Mouse (Mus musculus): ENCODE results near the gene Elf2.

Elf2 gene

DNA sequence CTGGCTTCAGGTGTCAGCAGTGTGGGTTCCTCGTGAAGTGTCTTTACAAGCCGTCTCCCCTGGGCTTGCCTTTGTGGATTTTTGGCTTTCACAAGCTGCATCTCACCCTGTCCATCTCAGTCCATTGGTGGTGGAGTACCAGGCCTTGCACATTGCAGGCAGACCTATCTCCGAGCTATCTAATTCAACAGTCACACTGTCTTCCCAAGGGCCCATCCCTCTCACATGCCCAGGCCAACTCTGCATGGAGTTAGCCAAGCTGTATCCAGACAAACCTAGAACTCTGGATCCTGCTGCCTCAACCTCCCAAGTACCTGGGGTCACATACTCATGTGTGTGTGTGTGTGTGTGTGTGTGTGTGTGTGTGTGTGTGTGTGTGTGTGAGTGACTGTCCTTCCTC lies 100.9 kb downstream of the Elf2 start:
- in situ Hi-C loops (cut with MboI, MseI): no loop called here

DNA sequence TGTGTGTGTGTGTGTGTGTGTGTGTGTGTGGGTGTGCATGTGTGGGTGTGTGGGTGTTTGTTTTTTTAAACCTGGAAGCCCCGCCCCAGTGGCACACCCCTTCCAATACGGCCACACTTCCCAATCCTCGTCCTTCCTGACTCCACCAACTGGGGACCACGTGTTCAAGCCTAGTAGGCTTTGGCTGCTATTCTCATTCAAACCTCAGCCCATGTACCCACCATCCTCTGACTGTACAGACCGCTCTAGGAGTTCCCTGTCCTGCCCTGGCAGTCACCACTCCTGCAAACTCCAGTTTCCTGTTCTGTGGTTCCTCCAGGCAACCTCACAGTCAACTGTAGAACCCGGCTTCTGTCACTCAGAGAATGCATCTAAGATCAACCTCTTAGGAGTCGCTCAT lies 101.9 kb downstream of the Elf2 start:
- in situ Hi-C loops (cut with MboI, MseI): no loop called here

DNA sequence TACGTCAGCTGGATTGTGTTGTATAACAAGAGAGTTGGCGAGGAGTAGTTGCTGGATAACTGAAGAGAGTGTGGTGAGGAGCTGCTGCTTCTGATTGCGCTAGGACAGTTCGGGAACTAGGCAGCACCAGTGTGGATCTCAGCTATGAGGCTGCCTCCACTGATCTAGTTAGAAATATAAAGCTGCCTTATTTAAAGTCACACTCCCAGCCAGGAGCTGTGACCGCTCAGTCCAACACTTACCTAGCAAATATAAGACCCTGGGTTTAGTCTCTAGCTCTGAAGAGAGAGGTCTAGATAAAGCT lies 105.8 kb downstream of the Elf2 start:
- in situ Hi-C loops (cut with MboI, MseI): loop anchor here (5.0 kb wide), 1 partner anchor 133 kb away; no protein-coding TSS in a partner anchor

DNA sequence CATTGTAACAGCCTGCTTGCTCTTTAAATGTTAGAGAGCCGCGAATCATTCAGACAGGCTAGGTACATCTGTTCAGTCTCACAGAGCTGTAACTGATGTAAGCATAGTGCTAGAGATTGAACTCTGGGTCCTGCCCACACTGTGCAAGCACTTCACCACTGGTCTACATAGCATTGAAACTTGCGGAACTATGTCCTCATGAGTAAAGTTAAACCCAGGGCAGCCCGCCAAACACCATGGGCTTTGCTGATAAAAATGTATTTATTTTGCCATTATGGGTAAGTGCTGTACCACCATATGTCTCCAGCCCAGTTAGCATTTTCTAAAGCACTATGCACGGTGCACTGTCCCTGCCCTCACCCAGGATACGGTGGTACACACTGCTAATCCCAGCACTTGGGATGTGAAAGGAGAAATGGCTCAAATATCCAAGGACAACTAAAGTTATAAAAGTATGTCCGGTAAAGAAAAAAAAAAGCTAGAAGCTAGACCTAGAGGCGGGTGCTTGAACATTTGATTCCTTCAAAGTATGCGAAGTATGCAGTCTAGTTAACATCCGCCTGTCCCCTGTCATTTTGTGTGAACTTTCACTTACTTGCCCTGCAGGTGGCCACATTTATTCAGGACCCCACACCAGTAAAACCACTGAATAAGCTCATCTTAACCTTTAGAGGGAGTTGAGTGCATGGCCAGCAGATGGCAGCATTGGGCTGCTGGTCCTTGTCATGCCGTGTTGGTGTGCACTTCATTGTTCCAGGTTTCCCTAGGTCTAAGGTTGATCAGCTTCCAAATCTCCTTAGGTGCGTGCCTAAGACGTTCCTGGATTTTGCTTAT lies 106.3 kb downstream of the Elf2 start:
- in situ Hi-C loops (cut with MboI, MseI): loop anchor here (5.0 kb wide), 1 partner anchor 133 kb away; no protein-coding TSS in a partner anchor

DNA sequence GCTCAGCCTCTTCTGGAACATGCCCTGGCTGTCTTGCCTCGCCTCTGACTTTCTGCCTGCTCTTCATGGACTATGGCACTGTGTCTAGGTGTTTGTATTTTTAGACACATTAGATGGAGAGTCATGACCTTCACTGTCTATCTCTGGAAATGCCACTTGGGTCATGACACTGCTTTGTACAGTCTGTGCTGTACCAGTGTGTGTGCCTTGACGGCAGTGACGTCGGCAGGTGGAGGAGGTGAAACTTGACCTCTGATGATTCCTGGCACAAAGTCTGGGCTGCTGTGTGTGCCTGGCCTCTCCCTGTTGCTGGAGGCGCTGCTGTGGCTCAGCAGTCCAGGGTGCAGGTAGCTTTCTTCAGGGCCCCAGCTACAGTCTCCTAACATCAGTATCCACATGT lies 107.0 kb downstream of the Elf2 start:
- in situ Hi-C loops (cut with MboI, MseI): loop anchor here (5.0 kb wide), 1 partner anchor 134 kb away; no protein-coding TSS in a partner anchor

DNA sequence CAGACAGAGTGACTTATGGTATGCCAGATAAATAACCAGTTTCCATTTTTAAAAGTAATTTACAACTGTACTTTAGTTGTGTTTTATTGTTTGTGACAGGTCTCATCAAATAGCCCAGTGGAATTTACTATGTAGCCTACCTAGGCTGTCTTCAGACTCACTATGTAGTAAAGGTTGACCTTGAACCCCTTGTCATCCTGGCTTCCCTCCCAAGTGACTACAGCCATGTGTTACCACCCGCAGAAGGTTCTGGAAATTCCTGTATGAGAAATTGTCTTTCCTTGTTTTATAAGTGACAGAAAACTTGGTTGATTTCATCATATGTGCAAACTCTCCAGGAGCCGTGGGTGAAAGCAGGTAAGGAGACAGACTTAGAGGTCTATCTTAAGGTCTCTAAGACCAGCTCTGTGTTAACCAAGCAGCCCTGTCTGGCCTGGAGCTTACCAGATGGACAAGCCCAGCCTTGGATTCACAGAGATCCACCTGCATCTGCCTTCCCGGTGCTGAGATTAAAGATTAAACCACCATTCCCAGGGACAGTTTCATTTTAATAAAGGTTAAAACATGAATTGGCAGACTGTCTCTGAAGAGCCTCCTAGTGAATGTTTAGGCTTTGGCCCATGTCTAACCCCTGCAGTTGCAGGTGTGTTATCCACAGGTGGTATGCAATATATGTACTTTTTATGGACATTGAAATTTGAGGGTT lies 108.1 kb downstream of the Elf2 start:
- in situ Hi-C loops (cut with MboI, MseI): loop anchor here (5.0 kb wide), 1 partner anchor 135 kb away; no protein-coding TSS in a partner anchor

DNA sequence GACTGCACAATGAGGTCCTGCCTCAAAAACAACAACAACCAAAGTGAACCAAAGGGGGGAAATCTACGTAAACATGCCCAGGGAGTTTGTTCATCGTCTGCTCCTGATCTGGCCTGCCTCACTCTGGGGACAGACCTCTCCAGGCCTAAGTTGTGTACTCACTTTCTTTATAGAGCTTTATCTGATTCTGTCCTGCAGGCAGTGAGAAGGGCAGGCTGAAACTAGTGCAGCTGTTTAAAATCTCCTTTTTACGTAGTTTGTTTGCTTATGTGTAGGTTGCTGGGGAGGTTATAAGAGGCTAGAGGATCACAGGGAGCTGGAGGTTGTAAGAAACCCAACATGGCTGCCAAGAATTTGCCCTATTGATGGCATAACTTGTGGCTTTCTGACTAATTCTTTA lies 109.0 kb downstream of the Elf2 start:
- in situ Hi-C loops (cut with MboI, MseI): loop anchor here (5.0 kb wide), 1 partner anchor 136 kb away; no protein-coding TSS in a partner anchor

DNA sequence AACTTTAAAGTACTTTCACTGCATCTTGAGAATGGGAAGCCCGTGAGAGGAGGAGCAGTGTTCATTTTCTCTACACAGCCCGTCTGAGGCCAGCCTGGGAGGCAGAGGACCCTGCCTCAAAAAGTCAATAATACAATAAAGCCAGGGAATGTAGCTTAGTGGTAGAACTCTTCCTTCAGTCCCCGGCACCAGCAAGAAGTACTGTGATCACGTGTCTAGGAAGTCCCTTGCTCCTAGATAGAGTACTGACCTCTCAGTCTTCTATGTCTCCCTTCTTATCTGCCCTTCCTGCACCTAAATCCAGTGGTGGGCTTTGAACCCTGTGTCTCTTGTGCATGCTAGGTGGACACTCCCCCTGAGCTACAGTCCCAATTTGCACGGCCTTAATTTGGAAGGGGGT lies 109.6 kb downstream of the Elf2 start:
- in situ Hi-C loops (cut with MboI, MseI): loop anchor here (5.0 kb wide), 1 partner anchor 136 kb away; no protein-coding TSS in a partner anchor

DNA sequence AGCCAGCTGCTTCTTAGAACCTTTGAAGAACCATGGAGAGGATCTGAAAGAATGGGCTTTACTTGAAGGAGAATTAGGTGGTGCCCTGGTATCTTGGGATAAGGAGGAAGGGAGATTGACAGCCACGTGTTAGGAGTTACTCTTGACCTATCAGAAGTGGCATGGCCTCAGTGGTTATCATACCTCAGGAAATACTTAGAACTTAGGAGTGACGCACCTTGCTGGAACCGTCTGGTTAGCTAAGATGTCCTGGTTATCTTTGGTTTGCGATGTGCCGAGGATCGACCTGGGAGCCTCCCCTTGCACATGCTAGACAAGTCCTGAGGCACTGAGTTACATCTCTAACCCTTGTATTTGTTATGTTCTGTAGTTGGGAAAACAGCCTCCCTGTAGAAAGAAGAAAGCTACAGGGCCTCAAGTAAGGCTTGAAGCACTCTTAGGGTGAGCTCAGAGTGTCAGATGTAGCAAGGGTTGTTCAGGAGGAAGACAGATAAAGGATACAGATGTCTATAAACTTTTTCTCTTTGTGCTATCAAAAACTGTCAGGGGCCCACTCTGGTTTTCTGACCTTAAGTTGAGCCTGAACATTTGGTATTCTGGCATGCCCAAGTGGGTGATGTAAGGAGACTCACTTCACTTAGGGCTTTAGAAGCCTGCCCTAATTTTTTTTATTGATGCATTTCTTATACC lies 110.2 kb downstream of the Elf2 start:
- in situ Hi-C loops (cut with MboI, MseI): loop anchor here (5.0 kb wide), 1 partner anchor 137 kb away; no protein-coding TSS in a partner anchor

DNA sequence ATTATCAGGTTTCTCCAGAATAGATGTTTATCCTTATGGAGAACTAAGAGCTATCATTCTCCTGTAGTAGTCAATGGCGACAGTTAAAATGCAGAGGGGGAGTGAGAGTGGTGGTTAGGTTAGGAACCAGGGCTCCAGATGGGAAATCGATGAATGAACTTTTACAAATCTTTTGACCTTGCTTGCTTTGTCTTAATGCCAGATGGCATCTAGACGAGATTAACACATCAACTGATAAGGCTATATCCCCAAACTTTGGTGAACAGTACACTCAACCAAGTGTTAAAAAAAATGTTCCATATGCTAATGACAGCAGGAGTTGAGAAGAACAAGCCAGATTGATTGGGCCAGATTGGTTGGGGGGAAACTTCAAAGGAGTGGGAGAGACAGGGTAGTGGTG lies 111.2 kb downstream of the Elf2 start:
- in situ Hi-C loops (cut with MboI, MseI): no loop called here

DNA sequence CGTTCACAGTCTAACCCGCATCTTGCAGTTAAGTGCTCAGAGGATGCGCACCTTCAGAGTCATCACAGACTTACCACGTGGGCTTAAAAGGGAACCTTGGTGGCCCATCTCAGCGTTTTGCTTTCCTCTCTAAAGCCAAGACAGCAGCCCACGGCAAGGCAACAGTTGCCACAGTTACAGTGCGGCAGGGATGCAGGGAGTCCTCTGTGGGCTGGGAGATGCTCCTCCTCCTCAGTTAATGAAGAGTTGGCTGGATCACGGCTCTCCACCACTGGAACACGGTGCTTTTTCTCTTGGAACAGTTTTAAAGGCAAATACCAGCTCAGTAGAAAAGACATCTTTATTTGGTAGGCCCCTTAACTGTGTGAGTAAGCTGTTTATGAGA lies 111.7 kb downstream of the Elf2 start:
- in situ Hi-C loops (cut with MboI, MseI): no loop called here

DNA sequence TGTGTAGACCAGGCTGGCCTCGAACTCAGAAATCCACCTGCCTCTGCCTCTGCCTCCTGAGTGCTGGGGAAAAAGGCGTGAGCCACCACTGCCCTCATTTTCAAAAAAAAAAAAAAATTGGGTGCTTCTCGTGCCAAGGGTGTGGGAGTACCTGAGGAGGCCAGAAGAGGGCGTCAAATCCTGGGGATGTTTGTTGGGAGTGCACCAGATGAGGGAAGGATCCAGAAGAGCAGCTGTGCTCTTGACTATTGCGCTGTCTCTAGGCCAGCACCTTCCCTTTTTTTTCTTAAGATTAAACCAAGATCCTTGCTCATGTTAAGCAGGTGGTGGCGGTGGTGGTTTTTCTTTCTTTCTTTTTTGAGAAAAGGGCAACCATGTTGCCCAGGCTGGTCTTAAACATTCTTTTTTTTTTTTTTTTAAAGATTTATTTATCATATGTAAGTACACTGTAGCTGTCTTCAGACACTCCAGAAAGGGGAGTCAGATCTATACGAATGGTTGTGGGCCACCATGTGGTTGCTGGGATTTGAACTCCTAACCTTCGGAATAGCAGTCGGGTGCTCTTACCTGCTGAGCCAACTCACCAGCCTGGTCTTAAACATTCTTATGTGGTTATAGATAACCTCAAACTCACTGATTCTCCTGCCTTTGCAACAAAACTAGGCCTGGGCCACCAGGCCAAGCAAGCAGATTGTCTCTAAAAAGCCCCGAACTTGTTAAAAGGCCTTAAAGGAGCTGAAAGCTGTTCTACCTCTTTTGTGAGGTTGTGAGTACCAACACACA lies 112.2 kb downstream of the Elf2 start:
- in situ Hi-C loops (cut with MboI, MseI): no loop called here

DNA sequence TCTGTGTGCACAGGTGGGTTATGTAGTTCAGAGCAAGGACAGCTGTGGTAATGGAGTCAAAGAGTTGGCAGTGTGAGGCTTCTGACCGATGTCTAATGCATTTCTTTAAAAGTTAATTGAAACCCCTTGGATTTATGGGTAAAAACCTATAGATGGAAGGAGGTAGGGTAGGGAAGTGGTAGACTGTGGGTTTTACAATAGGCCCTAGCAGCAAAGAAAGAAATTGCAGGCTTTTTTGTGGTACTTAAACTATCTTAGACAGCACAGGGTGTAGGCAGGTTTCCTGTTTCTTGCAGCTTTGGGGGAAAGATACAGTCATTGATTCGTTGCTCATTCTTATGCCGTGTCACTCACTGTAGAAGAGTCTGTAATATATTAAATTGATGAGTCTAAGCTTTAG lies 113.9 kb downstream of the Elf2 start:
- in situ Hi-C loops (cut with MboI, MseI): no loop called here

DNA sequence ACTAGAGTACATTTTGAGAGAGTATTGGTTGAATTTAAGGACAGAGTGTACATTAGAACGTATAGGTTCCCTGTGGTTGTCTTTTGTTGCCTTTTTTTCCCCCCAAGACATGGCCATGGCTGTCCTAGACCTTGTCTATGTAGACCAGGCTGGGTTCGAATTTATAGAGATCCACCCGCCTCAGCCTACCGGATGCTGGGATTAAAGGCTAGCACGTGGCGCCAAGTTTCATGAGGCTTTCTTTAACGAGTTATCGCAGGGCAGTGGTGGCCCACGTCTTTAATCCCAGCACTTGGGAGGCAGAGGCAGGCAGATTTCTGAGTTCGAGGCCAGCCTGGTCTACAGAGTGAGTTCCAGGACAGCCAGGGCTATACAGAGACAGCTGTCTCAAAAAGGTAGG lies 114.5 kb downstream of the Elf2 start:
- in situ Hi-C loops (cut with MboI, MseI): no loop called here

DNA sequence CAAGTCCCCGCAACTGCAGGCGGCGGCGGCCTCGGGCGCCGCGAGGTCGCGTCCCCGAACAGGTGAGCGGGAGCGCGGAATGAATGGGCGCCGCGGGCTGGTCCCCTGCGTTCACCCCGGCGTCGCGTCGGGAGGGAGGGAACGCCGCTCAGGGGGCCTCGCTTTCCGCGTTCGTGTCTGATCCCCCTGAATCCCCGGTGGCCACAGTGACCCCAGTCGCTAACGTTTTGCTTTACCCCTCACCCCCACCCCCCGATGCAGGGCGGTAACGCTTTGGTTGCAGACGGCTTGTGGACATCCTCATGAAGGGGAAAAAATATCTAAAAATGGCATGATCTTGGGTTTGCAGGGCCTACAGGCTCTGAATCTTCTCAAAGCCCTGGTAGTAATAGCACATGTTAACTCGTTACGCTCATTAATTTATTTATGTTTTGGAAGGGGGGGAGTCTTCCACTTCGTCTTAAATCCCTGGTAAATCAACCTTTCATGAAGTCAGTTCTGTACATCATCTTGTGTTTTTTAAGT lies 115.2 kb downstream of the Elf2 start:
- in situ Hi-C loops (cut with MboI, MseI): no loop called here

DNA sequence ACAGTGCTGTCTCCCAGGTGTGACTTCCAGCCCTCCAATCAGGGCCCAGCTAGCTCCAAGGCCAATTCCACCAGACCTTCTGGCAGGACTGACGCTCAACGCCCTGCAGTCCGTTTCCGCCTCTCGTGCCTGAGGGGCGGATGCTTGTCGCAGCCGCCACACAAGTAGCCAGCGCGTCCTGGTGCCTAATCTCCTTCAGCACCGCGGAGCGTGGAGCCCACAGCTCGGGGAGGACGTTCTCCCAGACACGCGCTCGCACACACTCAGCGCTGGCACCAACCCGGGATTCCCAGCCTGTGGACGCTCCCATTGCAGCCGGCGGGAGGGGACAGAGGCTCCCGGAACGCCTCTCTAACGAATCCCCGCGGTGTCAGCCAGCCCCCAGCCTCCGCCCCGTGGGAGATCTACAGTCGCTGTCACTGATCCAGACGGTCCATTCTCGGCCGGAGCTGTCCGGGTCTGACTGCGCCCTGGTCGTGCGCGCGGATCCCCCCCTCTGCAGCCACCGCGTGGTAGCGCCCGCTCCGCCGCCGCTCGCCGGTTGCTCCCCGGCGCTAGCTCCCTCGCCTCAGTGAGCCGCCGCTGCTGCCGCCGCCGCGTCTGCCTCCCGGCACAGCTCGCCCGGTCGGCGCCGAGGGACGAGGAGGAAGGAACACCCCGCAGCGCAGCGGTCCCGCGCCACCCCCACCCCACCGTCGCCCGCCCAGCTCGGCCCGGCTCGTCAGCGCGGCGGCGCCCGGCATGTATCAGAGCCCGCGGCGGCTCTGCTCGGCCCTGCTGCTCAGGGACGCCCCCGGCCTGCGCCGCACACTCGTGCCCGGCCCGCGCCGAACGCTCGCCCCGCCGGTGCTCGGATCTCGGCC lies 115.9 kb downstream of the Elf2 start, which contains the start of gene Noct:
TSS of gene Noct (plus strand) at position 85 of the 863 bp plus-strand sequence.
- in situ Hi-C loops (cut with MboI, MseI): no loop called here

DNA sequence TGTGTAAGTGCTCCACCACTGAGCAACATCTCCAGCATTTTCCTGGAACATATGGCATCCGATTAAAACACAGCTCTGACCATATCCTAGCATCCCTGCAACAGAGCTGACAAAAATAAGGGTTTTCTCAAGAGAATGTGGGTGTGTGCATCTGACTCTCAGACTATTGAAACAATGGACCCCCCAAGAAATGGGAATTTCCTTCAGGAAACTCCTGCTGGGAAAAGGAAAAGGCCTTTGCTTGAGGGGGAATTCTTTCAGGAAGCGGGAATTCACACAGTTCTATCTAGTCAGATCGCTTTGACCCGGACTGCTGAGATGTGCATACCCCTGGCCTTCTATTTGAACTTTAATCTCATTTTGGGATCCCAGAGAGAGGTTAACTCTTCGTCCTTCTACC lies 116.9 kb downstream of the Elf2 start:
- in situ Hi-C loops (cut with MboI, MseI): no loop called here

DNA sequence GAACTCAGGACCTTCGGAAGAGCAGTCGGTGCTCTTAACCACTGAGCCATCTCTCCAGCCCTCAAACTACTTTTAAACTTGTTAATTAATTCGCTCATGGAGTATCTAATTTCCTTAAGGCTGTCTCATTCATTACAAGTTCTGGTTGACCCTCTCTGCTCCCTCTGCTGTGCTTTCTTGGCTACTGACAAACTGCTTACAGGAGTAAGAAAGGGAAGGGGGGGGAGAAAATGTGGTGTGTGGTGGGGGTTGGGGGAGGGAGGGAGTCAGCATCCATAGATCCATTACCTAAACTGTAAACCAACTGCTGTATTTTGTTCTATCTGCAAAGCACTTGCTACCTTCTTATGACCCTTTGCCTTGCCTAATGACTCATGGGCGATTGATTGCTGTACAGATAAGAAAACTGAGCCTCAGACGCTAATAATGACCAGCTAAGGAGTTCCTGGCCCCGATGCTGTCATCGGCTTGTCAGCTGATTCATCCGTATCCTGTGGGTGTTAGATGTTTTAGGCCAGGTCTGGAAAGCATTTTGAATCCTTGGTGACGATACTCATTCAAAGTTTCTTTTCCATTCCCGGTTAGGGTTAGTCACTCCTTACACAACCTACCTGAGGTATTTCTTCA lies 117.5 kb downstream of the Elf2 start:
- in situ Hi-C loops (cut with MboI, MseI): no loop called here

DNA sequence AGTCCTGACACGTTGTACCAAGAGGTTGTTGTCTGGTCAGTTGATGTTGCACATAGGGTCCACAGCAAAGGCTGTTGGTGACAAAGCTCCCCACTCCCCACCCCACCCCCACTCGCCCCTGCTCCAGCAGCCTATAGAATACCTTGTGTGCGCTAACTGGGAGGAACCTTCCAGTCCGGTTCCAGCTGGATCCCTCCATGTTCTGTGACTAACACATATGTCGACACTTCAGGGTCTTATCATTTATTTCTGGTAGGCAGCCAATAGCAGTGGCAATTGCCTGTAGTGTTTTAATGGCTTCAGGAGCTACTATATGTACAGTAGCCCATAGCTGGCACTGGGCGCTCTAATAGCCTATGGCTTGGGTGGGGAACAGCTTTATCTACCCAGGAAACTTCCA lies 118.2 kb downstream of the Elf2 start:
- in situ Hi-C loops (cut with MboI, MseI): no loop called here

DNA sequence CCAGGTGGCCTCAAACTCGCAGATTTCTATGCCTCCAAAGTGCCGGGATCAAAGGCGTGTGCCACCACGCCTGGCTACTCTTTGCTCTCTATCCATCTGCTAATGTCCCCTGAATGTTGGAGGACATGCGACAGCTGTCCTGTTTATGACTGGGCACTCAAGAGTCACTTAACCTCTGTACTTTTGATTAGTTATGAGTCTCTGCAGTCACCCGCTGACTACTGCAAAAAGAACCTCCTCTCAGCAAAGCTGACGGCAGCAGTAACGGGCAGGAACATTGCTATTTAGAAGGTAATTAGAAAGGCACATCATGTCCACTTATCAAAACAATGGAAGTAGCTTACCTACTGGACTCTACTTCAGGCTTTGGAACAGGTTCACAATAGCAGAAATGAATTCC lies 118.6 kb downstream of the Elf2 start:
- in situ Hi-C loops (cut with MboI, MseI): no loop called here

Measured in T-helper 2 cell (primary cell).